Mouse (Mus musculus) limb, embryonic 13.5 days (tissue): Measurements from ENCODE around the gene Ddr2. TPM values are rescaled to one million over a fixed set of nuclear protein-coding genes. Genes with fewer than 3 reads are reported as not detected.

Source experiments
- ATAC-seq: fragments of 200-750 bp; cut with Nextera tagmentation; 2 replicates; pipeline ENCODE4 v1.8.0; 2017; ENCODE audit warnings: low read depth, moderate number of reproducible peaks, moderate TSS enrichment; ENCODE audit not compliant: low FRiP score
- H3K27ac ChIP-seq: fragments of 300-500 bp; sonication (generic); 2 replicates; pipeline ENCODE4 v1.5.1; 2015; ENCODE audit warnings: inconsistent platforms, mild to moderate bottlenecking, moderate library complexity
- H3K27me3 ChIP-seq: fragments of 300-500 bp; sonication (generic); 2 replicates; pipeline ENCODE4 v1.6.1; 2015; ENCODE audit warnings: mild to moderate bottlenecking, inconsistent platforms
- H3K36me3 ChIP-seq: fragments of 300-500 bp; sonication (generic); 2 replicates; pipeline ENCODE4 v1.6.1; 2015; ENCODE audit warnings: inconsistent platforms, mild to moderate bottlenecking, moderate library complexity
- H3K4me1 ChIP-seq: fragments of 300-500 bp; sonication (generic); 2 replicates; pipeline ENCODE4 v1.6.1; 2015; ENCODE audit warnings: inconsistent platforms
- H3K4me2 ChIP-seq: fragments of 300-500 bp; sonication (generic); replicated peaks from 2 replicates; pipeline ENCODE4 v1.6.1; 2015; ENCODE audit warnings: inconsistent platforms, mild to moderate bottlenecking, moderate library complexity
- H3K4me3 ChIP-seq: fragments of 300-500 bp; sonication (generic); 2 replicates; pipeline ENCODE4 v1.5.1; 2015; ENCODE audit warnings: moderate library complexity, mild to moderate bottlenecking, inconsistent platforms
- H3K9ac ChIP-seq: fragments of 300-500 bp; sonication (generic); 2 replicates; pipeline ENCODE4 v1.6.1; 2015; ENCODE audit warnings: mild to moderate bottlenecking, inconsistent platforms
- H3K9me3 ChIP-seq: fragments of 300-500 bp; sonication (generic); 2 replicates; pipeline ENCODE4 v1.6.1; 2016; ENCODE audit warnings: inconsistent platforms
- WGBS: fragments of 180-500 bp; shearing (Covaris S2); methylation state at CpG from one replicate; pipeline ENCODE4 v1.1.7; 2015; 5-methylcytosine and 5-hydroxymethylcytosine counted together
- polyA plus RNA-seq: library from polyadenylated mRNA; unstranded; fragments of >200 nt; fragmentation: Nextera tagmentation; extraction: Ambion mirVana; gene quantifications from 2 replicates; pipeline ENCODE4 v1.2.1, GENCODE M21; 2015

The Ddr2 gene
- polyA plus RNA-seq: 115 and 122 TPM in 2 replicates

GRCm38 (mm10) chr1:170110516-170111332, at the start of gene Ddr2:
TSS of gene Ddr2 (minus strand) at chr1:170110762.
- Histone ChIP-seq H3K4me3 (peak within 1 kb of the TSS; percentile 63), H3K4me2 (peak within 1 kb of the TSS; percentile 80), H3K9ac (peak within 1 kb of the TSS; percentile 85), H3K27ac (peak within 1 kb of the TSS; percentile 100), H3K4me1 (peaks cover 43% of the 10 kb centered on the region), H3K27me3 (no peaks in the 10 kb centered on the region), H3K9me3 (no peaks in the 10 kb centered on the region), H3K36me3 (0 out of 2 replicates have a peak, but pooled peaks cover 3% of the 10 kb centered on the region)
- 18% methylated on average over 17 of the region's 17 CpGs for WGBS
- ATAC-seq: peak; percentile 88

- no peak overlapping the region for H3K9ac ChIP-seq
- ATAC-seq: no peak
- H3K27ac ChIP-seq: no peak overlapping the region
- H3K36me3 ChIP-seq: peaks cover 67% of the 10 kb centered on the region
- H3K27me3 ChIP-seq: no peaks in the 10 kb centered on the region
- H3K4me1 ChIP-seq: no peaks in the 10 kb centered on the region
- 77% methylated on average over 2 of the region's 2 CpGs for WGBS
- H3K4me3 ChIP-seq: no peak overlapping the region
- H3K4me2 ChIP-seq: no peak overlapping the region
- H3K9me3 ChIP-seq: no peaks in the 10 kb centered on the region
Measured at GRCm38 (mm10) chr1:170159707-170160106, 49.1 kb upstream of the Ddr2 start.

- no peak for ATAC-seq
- WGBS: 86% methylated on average over 5 of the region's 5 CpGs
Measured at GRCm38 (mm10) chr1:170155761-170156160, 45.2 kb upstream of the Ddr2 start.

GRCm38 (mm10) chr1:170155298-170155697, 44.7 kb upstream of the Ddr2 start:
- no peak for ATAC-seq
- Histone ChIP-seq H3K9me3 (no peaks in the 10 kb centered on the region), H3K27me3 (no peaks in the 10 kb centered on the region), H3K9ac (no peak overlapping the region), H3K4me1 (no peaks in the 10 kb centered on the region), H3K4me2 (no peak overlapping the region), H3K27ac (no peak overlapping the region), H3K4me3 (no peak overlapping the region), H3K36me3 (peaks cover 55% of the 10 kb centered on the region)
- 79% methylated on average over 2 of the region's 2 CpGs for WGBS

More at GRCm38 (mm10) chr1:170155761-170156160, 45.2 kb upstream of the Ddr2 start:
- H3K9me3 ChIP-seq: no peaks in the 10 kb centered on the region
- H3K4me1 ChIP-seq: no peaks in the 10 kb centered on the region
- peaks cover 56% of the 10 kb centered on the region for H3K36me3 ChIP-seq
- no peak overlapping the region for H3K9ac ChIP-seq
- H3K27me3 ChIP-seq: no peaks in the 10 kb centered on the region
- H3K27ac ChIP-seq: no peak overlapping the region
- H3K4me2 ChIP-seq: no peak overlapping the region
- H3K4me3 ChIP-seq: no peak overlapping the region

GRCm38 (mm10) chr1:170153986-170154385, 43.4 kb upstream of the Ddr2 start:
- no peak overlapping the region for H3K27ac ChIP-seq

DNA sequence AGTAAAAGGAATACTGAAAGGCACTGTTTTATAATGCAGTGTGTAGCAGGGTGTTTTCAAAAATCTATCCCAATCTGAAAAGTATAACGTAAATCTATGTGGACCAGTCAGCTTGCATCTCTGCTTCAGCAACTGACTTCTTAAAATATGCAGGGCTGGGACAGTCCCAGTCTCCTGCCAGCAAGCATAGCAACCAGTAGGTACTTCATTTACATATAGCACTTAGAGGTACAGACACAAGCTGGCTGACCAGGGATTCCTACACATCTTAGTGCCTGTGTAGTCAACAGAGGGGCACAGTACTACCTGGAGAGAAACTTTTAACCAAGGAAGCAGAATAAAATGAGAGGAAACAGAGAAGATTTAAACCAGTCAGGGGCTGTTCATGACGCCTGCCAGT, 42.0 kb upstream of the Ddr2 start:
- H3K9me3 ChIP-seq: no peaks in the 10 kb centered on the region
- H3K27ac ChIP-seq: no peak overlapping the region
- H3K4me1 ChIP-seq: 0 out of 2 replicates have a peak, but pooled peaks cover 2% of the 10 kb centered on the region
- no peak overlapping the region for H3K9ac ChIP-seq
- no peak overlapping the region for H3K4me3 ChIP-seq
- H3K36me3 ChIP-seq: peaks cover 58% of the 10 kb centered on the region
- H3K27me3 ChIP-seq: no peaks in the 10 kb centered on the region
- WGBS: 85% methylated on average over 2 of the region's 2 CpGs
- no peak for ATAC-seq
- H3K4me2 ChIP-seq: no peak overlapping the region

More at GRCm38 (mm10) chr1:170153986-170154385, 43.4 kb upstream of the Ddr2 start:
- H3K4me3 ChIP-seq: no peak overlapping the region
- H3K9me3 ChIP-seq: no peaks in the 10 kb centered on the region
- H3K4me1 ChIP-seq: no peaks in the 10 kb centered on the region
- H3K4me2 ChIP-seq: no peak overlapping the region
- 83% methylated on average over 8 of the region's 8 CpGs for WGBS
- no peaks in the 10 kb centered on the region for H3K27me3 ChIP-seq
- H3K36me3 ChIP-seq: peaks cover 58% of the 10 kb centered on the region
- ATAC-seq: no peak
- no peak overlapping the region for H3K9ac ChIP-seq

DNA sequence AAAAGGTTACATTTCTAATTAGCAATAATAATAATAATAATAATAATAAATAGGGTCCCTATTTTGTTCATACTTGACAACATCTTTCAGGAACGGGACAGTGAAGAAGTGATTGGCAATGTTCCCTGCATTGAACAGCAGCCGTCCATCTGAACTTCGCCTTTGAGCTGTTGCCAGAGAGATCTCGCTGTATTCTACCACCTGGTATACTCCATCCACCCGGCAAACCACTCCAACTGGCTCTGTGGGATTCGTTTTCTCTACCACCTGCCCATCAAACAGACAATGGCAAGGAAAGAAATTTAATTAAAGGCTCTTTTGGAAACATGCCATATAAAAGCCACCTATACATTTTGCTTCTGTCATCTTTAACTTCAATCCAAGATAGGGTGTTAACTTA, 40.3 kb upstream of the Ddr2 start:
- Histone ChIP-seq H3K4me2 (no peak overlapping the region), H3K9ac (no peak overlapping the region), H3K27me3 (no peaks in the 10 kb centered on the region), H3K9me3 (no peaks in the 10 kb centered on the region), H3K27ac (no peak overlapping the region), H3K4me3 (no peak overlapping the region), H3K4me1 (0 out of 2 replicates have a peak, but pooled peaks cover 2% of the 10 kb centered on the region), H3K36me3 (peaks cover 58% of the 10 kb centered on the region)
- ATAC-seq: no peak
- 88% methylated on average over 6 of the region's 6 CpGs for WGBS

GRCm38 (mm10) chr1:170149756-170150155, 39.2 kb upstream of the Ddr2 start:
- Histone ChIP-seq H3K9me3 (no peaks in the 10 kb centered on the region), H3K4me3 (no peak overlapping the region), H3K36me3 (peaks cover 59% of the 10 kb centered on the region), H3K27ac (no peak overlapping the region), H3K4me2 (no peak overlapping the region), H3K9ac (no peak overlapping the region), H3K27me3 (no peaks in the 10 kb centered on the region), H3K4me1 (0 out of 2 replicates have a peak, but pooled peaks cover 2% of the 10 kb centered on the region)
- ATAC-seq: no peak
- WGBS: 86% methylated on average over 4 of the region's 4 CpGs

GRCm38 (mm10) chr1:170148536-170148935, 38.0 kb upstream of the Ddr2 start:
- H3K9me3 ChIP-seq: no peaks in the 10 kb centered on the region
- no peak overlapping the region for H3K4me2 ChIP-seq
- ATAC-seq: no peak
- no peak overlapping the region for H3K27ac ChIP-seq
- peaks cover 61% of the 10 kb centered on the region for H3K36me3 ChIP-seq
- no peak overlapping the region for H3K4me3 ChIP-seq
- no peaks in the 10 kb centered on the region for H3K27me3 ChIP-seq
- no peak overlapping the region for H3K9ac ChIP-seq
- WGBS: 89% methylated on average over 6 of the region's 6 CpGs
- H3K4me1 ChIP-seq: 0 out of 2 replicates have a peak, but pooled peaks cover 2% of the 10 kb centered on the region

DNA sequence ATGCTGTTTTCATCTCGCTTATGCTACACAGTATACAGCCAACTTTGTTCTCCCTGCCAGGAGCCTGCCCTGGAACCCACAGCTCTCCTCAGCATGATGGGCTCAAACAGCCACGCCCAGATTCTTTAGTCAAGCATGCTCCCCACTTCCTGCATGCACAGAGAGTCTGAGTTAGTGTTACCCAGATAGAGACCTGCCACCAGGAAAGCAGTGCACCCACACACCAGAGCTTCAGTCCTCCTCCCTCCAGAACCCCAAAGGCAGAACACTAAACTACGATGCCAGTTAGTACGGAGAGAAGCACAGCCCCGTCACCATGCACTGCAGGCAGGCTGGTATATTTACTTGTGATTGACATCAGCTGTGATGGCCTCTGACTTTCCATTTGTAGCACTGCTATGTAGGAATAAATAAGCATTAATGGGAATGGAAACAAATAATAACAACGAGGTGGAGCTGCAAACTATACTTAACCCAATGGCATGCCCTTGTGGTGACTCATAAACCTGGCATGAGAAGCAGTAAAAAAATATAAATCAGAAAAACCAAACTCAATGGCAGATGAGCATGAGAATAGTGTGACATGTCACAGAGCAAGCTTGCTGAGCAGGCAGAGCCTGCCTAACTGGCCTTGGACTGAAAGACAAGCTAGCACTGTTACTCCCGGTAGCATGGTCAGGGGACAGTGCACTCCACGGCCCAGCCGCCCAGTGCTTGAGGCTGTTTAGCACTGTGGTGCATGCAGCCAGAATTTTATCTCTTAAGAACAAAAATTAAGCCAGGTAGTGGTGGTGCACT, 37.3 kb upstream of the Ddr2 start:
- H3K27me3 ChIP-seq: no peaks in the 10 kb centered on the region
- no peak overlapping the region for H3K27ac ChIP-seq
- 0 out of 2 replicates have a peak, but pooled peaks cover 2% of the 10 kb centered on the region for H3K4me1 ChIP-seq
- 85% methylated on average over 9 of the region's 9 CpGs for WGBS
- no peak overlapping the region for H3K4me3 ChIP-seq
- H3K9me3 ChIP-seq: no peaks in the 10 kb centered on the region
- no peak for ATAC-seq
- H3K9ac ChIP-seq: no peak overlapping the region
- H3K36me3 ChIP-seq: peaks cover 66% of the 10 kb centered on the region
- H3K4me2 ChIP-seq: no peak overlapping the region

GRCm38 (mm10) chr1:170145606-170146005, 35.0 kb upstream of the Ddr2 start:
- no peak for ATAC-seq
- Histone ChIP-seq H3K9me3 (no peaks in the 10 kb centered on the region), H3K4me3 (no peak overlapping the region), H3K4me2 (no peak overlapping the region), H3K4me1 (0 out of 2 replicates have a peak, but pooled peaks cover 2% of the 10 kb centered on the region), H3K36me3 (peaks cover 78% of the 10 kb centered on the region), H3K27ac (no peak overlapping the region), H3K27me3 (no peaks in the 10 kb centered on the region), H3K9ac (no peak overlapping the region)
- 93% methylated on average over 4 of the region's 4 CpGs for WGBS

DNA sequence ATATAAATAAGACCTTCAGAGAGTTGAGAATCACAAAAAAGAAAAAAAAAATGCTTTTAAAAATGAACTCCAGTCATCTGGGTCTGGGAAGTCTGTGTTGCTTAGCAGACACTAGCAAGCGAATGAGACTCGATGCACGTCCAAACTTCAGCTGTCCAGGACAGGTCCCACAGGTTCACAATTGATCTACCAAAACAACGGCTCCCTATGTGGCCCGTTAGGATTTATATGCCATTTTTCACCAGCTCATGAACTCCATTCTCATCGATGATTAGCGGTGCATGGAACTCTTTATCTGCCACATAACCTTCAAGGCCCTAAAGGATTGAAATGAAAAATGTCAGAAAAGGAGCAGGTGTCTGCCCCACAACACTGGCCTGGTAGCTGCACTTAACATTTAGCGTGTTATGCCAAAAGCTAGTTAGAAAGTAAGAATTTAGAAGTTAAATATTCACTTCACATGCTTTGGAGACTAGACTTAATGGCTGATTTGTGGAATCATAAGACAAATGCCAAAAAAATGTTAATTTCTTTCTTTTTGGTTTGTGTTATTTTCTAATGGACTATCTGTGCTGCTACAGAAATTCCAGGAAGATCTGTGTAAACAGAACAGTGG, 31.8 kb upstream of the Ddr2 start:
- H3K27ac ChIP-seq: no peak overlapping the region
- WGBS: 89% methylated on average over 8 of the region's 8 CpGs
- ATAC-seq: no peak
- no peaks in the 10 kb centered on the region for H3K9me3 ChIP-seq
- no peak overlapping the region for H3K4me3 ChIP-seq
- no peaks in the 10 kb centered on the region for H3K4me1 ChIP-seq
- H3K36me3 ChIP-seq: peaks cover 51% of the 10 kb centered on the region
- H3K27me3 ChIP-seq: no peaks in the 10 kb centered on the region
- H3K9ac ChIP-seq: no peak overlapping the region
- H3K4me2 ChIP-seq: no peak overlapping the region
